Mouse (Mus musculus): ENCODE measurements around the gene Rcn1.
A peak's percentile ranks its signal among the peaks of the same experiment; 100 is the strongest.

Gene Rcn1

DNA sequence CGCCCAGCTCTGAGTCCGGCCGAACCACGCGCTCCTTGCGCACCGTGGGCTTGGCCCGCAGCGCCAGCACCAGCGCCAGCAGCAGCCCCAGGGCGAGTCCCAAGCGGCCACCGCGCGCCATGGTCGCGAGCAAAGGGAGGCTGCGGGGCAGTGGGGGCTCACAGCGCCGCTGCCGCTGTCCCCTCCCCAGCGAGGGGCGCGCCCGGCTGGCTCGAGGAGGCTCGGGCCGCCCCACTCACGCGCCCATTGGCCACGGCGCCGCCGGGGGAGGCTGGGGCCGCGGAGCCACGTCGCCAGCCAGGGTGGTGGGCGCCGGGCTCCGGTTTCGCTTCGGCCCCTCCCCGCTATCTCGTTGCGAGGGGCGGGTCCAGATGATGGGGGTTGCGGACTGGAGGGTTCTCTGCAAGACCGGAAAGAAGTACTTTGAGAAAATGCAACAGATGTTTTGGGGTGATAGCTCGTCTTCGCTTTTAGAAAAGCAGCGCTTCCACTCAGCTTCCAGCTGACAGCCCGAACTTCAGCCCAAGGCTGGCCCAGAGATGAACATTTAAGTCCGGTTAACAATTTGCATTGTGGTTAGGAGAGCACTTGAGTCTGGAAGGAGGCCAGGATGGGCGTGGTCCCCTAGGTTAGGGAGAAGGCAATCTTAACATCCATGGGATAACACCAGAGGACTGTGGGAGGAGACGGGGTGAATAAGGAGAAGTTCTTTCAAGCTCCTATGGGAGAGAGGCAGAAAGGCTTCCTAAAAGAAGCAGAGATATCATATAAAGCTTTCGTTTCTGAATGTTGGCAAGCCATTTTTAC, at the start of gene Rcn1:
TSS of gene Rcn1 (minus strand) at position 235 of the 807 bp plus-strand sequence.
- peak; percentile 89 for DNase-seq (ENCODE audit: low spot score)

DNA sequence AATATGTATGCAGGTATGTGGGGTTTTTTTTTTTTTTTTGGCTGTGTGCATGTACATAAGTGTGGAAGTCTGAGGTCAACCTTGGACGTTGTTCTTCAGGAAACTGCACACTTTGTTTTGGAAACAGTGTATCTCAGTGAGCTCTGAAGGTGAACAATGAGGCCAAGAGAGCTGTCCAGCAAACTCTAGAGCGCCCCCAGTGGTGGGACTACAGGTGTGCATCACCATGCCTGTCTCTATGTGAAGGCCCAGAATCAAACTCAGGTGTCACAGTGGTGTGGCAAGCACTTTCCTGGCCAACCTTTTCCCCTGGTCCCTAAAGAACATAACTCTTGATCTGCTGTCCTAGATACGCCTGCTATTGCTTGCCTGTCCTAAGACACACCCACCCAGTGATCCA, 45.0 kb upstream of the Rcn1 start:
- DNase-seq (ENCODE audit: low spot score) = peak; percentile 35

DNA sequence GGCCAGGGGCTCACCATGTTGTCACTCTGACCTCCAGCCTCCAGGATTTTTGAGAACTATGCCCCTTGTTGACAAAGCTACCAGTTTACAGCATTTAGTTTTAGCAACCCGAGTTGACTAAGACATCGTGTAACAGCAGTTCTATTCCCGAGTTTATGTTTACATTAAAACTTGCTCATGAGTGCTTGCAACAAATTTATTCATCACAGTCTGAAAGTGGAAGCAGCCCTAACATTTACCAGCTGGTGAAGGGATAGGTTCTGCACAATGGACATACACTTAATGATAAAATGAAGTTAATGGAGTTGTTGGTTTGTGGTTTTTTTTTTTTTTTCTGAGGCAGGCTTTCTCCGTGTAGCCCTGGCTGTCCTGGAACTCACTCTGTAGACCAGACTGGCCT, 39.9 kb upstream of the Rcn1 start:
- no peak for DNase-seq (ENCODE audit: low spot score)

DNA sequence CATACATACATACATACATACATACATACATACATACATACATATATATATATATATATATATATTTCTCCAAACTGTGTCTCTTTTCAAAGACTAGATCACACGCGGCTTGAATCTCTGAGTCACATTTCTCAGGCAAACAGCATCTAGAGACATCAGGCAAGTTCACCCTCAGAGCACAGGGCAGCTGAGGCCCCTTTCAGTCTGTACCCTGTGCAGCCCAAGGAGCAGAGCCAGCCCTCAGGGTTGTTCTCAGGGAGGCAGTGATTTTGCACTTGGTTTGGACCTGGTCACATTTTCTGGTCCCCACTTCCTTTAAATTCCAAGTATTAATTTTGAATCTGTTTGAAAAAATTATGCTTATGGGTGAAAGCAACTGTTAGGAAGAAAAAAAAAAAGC, 39.4 kb upstream of the Rcn1 start:
- no peak for DNase-seq (ENCODE audit: low spot score)

DNA sequence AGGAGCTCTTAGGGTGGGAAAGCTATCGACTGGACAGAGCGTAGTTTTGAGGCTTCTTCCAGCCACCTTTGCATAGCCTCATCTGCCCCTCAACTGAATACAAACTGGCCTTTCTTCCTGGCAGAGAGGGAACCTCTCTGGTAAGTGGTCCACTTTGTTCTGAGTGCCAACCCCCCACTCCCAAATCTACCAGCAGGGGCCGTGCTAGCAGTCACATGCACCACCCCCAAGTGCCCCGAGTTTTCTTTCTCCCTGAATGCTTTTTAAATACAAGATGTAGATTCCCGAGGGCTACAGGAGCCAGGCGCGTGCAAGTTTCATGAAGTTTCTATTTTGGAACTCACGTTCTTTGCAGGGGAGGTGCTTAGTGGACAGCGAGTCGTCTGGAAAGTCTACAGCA, 33.8 kb upstream of the Rcn1 start:
- peak; percentile 30 for DNase-seq (ENCODE audit: low spot score)

DNA sequence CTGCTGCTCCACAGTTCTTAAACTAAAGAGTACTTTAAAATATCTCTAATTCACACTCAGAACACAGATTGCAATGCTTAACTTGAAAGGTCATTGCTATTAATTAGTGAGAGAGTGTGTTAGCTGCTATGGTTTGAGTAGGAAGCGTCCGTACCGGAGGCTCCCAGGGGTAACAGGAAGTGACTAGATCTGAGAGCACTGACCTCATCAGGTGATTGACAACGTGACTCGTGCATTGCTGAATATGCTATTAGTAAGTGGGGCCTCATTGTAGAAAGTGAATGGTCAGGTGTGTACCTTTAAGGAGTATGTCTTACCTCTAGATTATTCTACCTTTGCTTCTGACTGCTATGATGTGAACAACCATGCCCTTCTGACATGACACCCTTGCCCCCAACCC, 31.3 kb upstream of the Rcn1 start:
- DNase-seq (ENCODE audit: low spot score) = no peak

DNA sequence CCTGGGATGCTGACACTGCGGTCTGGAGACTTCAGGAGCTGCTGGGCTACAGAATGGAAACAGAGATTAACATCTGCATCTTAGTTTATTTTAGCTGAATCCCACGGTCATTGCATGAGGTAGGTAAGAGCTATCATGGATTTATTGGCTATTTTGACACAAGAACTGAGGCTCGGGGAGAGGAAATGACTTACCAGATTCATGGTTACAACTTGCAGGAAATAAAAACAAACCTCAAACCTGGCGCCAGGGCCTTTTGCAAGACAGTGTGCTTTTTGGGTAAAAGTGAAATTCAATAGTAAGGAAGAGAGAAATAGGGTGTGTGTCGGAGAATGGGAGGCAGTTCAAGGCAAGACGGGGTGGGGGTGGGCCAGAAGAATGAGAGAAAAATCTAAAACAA, 30.8 kb upstream of the Rcn1 start:
- no peak for DNase-seq (ENCODE audit: low spot score)

DNA sequence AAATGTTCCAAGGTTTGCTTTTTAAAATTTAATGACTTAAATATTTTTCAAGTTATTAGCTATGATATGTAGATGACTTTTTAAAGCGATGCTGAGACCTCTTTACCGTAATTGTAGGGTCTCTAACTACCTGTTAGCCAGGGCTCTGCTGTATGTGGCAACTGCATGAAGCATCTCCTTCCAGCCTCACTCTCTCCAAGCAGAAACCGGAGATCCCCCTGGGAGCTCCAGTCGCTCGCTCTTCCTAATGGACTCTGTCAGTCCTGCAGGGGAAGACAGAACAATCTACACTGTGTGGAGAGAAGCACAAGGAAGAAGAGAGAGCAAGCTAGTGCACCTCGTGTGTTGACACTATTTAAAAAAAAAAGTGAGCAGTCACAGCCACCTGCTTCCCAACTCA, 29.3 kb upstream of the Rcn1 start:
- peak; percentile 22 for DNase-seq (ENCODE audit: low spot score)

DNA sequence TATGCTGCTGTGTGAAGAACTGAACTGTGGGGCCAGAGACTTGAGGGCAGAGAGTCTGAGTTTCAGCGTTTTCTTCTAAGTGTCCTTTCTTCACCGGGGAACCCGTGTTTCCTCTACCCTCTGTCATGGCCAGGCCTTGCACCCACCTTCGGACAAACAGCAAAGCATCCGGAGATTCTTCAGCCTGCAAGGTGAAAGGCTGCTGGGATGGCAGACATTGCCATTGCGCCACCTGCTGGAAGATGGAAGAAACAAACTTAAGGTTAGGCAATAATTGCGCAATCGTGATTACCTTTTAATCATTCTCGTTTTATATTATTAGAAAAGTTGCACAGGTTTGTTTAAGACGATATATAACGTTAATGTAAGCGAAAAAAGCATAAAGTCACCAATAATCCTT, 28.9 kb upstream of the Rcn1 start:
- peak; percentile 87 for DNase-seq (ENCODE audit: low spot score)

DNA sequence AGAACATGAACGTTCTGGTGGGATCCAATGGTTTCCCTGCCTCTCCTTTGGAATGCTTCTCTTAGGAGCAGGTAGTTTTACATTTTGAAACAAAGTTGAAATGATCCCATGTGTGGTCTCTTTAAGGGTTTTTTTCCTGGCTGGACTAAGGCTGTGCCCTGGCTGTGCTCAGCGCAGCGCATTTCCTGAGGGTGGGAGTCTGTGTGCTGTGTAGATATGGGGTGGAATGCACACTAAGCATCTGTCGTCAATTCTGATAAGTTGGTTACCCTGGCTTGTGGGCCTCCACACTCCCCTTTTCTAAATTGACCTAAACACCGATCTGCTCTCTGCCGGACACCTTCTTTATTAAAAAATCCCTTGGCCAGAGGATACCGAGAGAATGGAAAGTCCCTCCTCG, 28.3 kb upstream of the Rcn1 start:
- DNase-seq (ENCODE audit: low spot score) = no peak

DNA sequence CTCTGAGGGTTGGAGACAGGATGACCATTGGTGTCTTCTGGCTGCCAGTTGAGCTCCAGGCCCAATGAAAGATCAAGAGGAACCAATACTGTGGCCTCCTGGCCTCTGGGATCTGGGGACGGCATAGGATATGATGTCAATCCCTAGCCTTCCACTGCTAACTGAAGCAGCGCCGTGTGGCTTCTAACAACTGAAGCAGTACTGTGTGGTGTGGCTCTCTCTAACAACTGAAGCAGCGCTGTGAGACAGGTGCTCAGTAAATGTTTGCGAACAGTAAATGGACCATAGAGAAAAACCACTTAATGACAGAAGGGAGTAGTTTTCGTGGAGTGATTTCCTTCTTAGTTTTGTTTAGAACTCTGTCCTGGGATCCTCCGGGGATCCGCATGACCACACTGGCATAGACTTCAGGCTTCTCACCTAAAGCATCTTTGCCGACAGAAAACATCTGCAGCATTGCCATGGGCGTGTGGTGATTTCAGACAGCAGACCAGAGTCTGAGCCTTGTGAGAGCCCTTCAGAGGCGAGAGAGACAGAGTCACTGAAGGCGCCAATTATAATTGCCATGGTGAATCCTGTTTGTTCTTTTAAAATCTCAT, 19.6 kb upstream of the Rcn1 start:
- no peak for DNase-seq (ENCODE audit: low spot score)

DNA sequence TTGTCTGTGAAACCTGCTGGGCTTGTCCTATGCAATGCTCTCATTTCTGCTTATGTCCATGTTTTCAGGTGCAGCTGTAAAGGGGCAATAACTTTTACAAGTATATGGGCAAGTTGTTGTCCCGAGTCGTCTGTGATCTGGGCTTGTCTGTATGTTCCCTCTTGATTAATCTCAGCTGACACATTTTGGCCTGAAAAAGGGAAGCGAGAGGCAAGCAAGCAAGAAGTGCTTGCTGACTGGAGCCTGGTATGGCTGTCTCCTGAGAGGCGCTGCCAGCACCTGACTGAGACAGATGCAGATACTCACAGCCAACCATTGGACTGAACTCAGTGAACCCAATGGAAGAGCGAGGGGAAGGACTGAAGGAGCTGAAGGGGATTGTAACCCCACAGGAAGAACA, 18.5 kb upstream of the Rcn1 start:
- no peak for DNase-seq (ENCODE audit: low spot score)

DNA sequence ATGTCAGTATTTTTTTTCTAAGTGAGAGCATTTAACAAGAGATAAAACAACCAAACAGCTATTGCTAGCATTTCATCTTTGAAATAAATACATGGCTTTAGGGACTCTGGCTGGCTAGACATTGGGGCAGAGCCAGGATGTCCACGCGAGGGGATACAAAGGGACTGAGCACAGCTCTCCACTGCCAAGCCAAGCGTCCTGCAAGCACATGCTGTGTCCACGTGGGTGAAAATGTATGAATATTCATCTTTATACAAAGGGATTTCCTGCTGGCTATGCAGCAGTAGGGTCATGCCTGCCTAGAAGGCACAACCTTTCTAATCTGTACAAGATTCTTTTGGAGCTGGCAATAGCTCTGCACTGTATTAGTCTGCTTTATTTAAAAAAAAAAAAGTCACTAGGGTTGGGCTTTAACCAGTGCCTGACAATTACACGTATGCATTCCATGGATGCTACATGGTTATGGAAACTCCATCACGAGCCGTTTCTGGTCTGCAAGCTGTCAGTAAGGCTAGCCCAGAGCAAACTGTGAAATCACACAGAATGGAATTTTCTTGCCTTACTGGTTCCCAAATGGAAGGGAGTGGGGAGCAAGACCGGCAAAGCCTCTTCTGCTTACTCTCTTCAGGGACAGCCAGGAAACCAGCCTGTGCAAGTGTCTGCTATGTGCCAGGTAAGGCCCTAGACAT, 17.7 kb upstream of the Rcn1 start:
- DNase-seq (ENCODE audit: low spot score) = no peak

DNA sequence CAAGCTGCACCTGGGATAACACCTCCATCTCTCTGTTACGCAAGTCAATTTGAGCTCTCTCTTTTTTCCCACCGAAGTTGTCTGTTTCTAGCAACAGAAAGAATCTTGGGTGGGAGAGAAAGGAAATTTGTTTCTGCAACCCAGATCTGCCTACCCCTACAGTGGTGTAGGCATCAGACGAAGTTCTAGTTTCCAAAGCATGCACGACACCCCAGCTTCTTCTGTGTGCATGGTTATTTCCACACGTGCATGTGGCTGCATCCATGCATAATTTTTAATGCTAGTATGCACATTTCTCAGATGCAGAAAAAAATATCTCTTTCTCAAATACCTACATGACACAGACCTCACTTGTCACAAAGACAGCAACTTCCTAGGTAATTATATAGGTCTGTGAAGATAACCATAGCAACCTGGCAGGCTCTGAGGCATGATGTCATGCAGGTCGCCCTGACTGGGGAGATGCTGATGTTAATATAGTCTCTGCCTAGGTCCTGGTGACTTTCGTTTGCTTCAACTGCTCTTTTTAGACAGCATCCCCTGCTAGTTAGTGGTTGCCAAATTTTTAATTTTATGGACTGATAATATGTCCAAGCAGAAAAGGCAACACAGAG, 17.0 kb upstream of the Rcn1 start:
- no peak for DNase-seq (ENCODE audit: low spot score)

DNA sequence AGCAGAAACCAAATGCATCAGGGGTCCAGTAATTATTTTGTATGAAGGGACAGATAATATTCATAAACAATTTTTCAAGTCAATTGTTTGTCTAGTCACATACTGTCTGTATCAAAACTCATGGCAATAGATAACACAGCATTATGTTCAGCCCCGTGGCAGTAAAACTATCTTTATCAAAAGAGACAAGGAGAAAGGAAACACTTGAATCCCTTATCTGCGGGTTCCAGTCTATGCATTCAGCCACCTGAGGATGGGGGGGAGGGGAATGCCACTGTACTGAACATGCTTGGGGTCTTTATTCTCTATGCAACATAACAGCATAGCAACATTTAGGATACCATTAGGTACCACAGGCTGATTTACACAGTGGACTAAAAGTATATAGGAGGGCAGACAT, 15.2 kb upstream of the Rcn1 start:
- DNase-seq (ENCODE audit: low spot score) = no peak

DNA sequence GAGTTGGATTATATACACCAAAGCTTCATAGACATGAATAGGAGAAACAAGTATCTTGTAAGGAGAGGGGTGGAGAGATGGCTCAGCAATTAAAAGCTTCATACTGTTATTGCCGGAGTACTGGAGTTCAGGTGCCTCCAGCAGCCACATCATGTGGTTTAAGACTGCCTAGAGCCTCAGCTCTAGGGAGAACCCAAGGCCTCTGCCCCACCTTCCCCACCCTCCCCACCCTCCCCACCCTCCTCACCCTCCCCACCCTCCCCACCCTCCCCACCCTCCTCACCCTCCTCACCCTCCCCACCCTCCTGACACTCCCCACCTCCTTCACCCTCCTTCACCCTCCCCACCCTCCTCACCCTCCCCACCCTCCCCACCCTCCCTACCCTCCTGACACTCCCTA, 10.1 kb upstream of the Rcn1 start:
- DNase-seq (ENCODE audit: low spot score) = no peak

DNA sequence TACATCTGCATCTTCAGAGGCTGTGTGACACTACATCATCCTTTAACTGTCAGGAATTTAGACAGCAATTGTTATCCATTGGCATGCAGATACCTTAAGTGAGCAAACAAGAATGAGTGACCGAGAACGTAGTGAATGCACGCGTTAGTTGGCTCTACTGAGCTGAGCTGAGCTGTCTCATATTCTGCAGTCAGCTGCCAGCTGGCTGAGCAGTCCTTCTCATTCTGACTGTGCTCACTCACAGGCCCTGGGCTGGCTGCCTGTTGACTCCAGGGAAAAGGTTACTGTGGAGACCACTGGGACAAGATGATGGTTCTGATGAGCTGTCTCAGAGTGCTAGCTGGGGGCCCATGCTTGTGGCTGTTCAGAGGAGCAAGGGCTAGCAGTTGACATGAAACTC, 9.4 kb upstream of the Rcn1 start:
- no peak for DNase-seq (ENCODE audit: low spot score)

DNA sequence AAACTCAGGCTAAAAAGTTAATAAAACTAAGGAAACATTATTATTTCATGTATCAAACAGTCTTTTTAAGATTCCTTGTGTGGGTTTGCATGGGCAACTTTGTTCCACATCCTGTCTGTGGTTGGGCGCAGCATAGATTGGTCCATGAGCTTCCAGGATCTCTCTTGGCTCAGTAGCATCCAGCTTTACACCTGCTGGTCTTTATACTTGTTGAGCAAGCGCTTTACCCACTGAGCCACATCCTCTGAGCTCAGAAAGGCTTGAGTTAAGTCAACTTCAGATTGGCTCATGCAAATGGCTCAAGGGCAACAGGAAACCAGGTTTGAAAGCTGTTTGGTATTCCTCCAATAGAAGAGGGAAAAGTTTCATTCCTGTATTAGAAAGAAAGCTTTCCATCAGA, 3.1 kb upstream of the Rcn1 start:
- DNase-seq (ENCODE audit: low spot score) = no peak

DNA sequence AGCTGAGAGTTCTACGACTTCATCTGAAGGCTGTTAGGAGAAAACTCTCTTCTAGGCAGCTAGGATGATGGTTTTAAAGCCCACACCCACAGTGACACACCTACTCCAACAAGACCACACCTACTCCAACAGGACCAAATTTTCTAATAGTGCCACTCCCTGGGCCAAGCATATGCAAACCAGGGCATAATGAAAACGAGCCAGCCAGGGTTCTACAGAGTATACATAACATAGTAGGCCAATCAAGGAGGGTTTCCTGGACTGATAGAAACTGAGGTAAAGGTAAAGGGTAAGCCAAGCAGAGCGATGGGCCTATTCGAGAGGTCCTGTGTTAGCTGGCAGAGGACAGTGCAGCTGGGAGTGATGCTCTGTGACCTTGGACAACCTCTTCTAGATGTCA, 1.4 kb upstream of the Rcn1 start:
- no peak for DNase-seq (ENCODE audit: low spot score)

DNA sequence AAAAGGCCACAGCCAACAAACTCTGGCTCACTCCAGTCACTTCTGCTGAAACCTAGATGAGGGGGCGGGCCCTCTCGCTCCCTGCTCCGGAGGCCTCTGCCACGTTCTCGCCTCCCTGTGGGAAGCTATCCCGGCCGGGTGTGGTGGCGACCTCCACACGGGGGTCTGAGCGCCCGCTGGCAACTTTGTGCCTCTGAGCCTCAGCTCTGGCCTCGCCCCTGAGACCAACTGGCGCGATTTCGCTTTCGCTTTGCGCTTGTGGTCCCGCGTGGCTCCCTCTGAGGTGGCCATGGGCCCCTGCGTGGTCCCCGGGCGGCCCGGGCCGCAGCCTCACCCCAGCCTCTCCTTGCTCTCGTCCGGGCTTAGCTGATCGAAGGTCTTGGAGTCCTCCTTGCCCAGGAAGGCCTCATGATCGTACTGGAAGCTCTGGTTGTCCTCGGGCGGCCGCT, 459 bp downstream of the Rcn1 start:
- peak; percentile 70 for DNase-seq (ENCODE audit: low spot score)

DNA sequence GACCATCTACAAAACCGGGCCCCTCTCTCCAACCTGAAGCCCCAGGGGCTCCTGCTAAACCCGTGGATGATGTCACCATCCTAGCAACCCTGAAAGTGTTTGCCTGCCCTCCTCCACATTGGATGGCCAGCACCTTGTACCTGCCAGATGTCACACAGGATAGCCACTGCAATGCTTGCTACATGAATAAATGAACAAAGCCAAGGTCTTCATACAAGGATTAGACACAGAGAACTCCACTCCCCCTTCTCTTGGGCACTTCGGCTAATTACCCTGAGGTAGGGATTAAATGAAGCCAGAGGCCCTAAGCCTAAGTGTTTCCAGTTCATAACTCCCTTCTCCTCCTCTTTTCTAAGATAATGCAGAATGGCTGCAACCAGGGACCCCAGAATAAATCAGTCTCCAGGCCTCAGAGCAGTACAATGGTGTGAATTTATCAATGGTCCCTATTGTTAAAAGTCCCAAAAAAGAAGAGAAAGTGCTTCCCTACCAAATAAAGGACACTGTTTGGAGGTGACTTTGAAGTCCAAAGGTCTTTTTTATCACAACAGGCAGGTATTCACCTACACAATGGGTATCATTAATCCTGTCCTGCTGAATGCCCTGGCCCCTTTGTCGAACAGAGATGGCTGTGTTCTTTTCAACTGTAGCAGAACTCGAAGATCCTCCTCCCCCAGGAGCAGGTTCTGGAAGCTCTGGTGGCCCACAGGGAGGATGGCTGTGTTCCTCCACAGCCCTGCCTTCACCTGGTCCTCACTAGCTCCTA, 1.5 kb downstream of the Rcn1 start:
- DNase-seq (ENCODE audit: low spot score) = peak; percentile 33

DNA sequence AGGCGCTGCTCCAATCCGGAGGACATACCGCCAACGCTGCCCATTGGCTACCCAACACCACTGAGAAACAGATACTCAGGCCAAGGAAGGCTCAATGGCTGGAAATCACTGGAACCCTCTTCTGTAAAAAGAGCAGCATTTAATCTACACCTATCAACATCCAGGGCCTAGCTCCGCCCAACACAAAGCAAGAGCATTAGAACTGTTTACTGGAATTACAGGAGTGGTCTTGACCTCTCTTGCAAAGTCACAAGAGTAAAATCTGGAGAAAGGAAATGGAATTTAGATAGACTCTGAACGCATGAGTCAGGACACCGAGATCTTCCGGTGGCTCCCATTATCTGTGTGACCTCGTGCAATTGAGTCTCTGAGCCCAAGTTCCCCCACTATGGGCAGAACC, 3.1 kb downstream of the Rcn1 start:
- DNase-seq (ENCODE audit: low spot score) = no peak

All from embryo, embryonic 10.5 days (tissue).